Mouse (Mus musculus): ENCODE measurements around the gene U90926. TPM values are rescaled to one million over a fixed set of nuclear protein-coding genes. Genes with fewer than 3 reads are reported as not detected.
"Not testable (repeated sequence)": the region's sequence is repeated elsewhere in the genome, so short reads cannot be mapped to it uniquely, and the experiment has no call there.

The U90926 gene
- total and polyA plus RNA-seq, 3 experiments, result not detected

- intact Hi-C loops (cut with DNase I), result loop anchor here (10.0 kb wide), 1 partner anchor 108 kb away; no protein-coding TSS in a partner anchor
- no peak overlapping the region for H3K9ac ChIP-seq (ENCODE audit: low read depth, low read length)
- no peak overlapping the region for H3K4me3 ChIP-seq
- no peak overlapping the region for H3K27ac ChIP-seq
- H3K79me2 ChIP-seq (replicated peaks; ENCODE audit: control insufficient read depth, insufficient read depth, low read length), result no peaks in the 10 kb centered on the region
- no peak for TF ChIP-seq EP300 (IDR thresholded peaks at IDR 0.05; ENCODE audit: insufficient read depth, low read depth, low read length)
- no peak for TF ChIP-seq CTCF (IDR thresholded peaks at IDR 0.05)
- H3K4me1 ChIP-seq (ENCODE audit: control insufficient read depth, insufficient read depth, low read length), result no peaks in the 10 kb centered on the region
- no peaks in the 10 kb centered on the region for H3K27me3 ChIP-seq (ENCODE audit: control insufficient read depth, insufficient read depth, low read length)
- WGBS, result 88% methylated on average over 15 of the region's 15 CpGs
- no peaks in the 10 kb centered on the region; the same call in 1 of the 2 replicates for H3K36me3 ChIP-seq (ENCODE audit: control insufficient read depth, insufficient read depth, low read length)
- no peak for DNase-seq
These were observed 18.1 kb downstream of the U90926 start for GRCm38 (mm10) chr5:92196895-92197811.

GRCm38 (mm10) chr5:92195716-92196115 lies 19.5 kb downstream of the U90926 start:
- not testable (repeated sequence) for H3K36me3 ChIP-seq (ENCODE audit: control insufficient read depth, insufficient read depth, low read length); H3K9ac ChIP-seq (ENCODE audit: low read depth, low read length); H3K27ac ChIP-seq; H3K79me2 ChIP-seq (replicated peaks; ENCODE audit: control insufficient read depth, insufficient read depth, low read length); H3K4me1 ChIP-seq (ENCODE audit: control insufficient read depth, insufficient read depth, low read length); H3K4me3 ChIP-seq; H3K27me3 ChIP-seq (ENCODE audit: control insufficient read depth, insufficient read depth, low read length)
- peak; percentile 75 for TF ChIP-seq CTCF (IDR thresholded peaks at IDR 0.05)
- peak; percentile 11 to 33 for DNase-seq
- 52% methylated on average over 2 of the region's 2 CpGs for WGBS
- intact Hi-C loops (cut with DNase I), result loop anchor here (10.0 kb wide), 1 partner anchor 109 kb away; no protein-coding TSS in a partner anchor

- Histone ChIP-seq H3K27ac (no peak overlapping the region), H3K79me2 (replicated peaks; ENCODE audit: control insufficient read depth, insufficient read depth, low read length) (no peaks in the 10 kb centered on the region), H3K27me3 (ENCODE audit: control insufficient read depth, insufficient read depth, low read length) (no peaks in the 10 kb centered on the region), H3K9ac (ENCODE audit: low read depth, low read length) (no peak overlapping the region), H3K4me3 (no peak overlapping the region), H3K36me3 (ENCODE audit: control insufficient read depth, insufficient read depth, low read length) (peaks cover 4% of the 10 kb centered on the region), H3K4me1 (ENCODE audit: control insufficient read depth, insufficient read depth, low read length) (no peaks in the 10 kb centered on the region)
- intact Hi-C loops (cut with DNase I), result loop anchor here (2.0 kb wide), 1 partner anchor 54 kb away; no protein-coding TSS in a partner anchor
- WGBS, result 91% methylated on average over 7 of the region's 7 CpGs
- no peak for DNase-seq
- TF ChIP-seq EP300 (IDR thresholded peaks at IDR 0.05; ENCODE audit: insufficient read depth, low read depth, low read length) (no peak), CTCF (IDR thresholded peaks at IDR 0.05) (no peak), POLR2A (IDR thresholded peaks at IDR 0.05; ENCODE audit: insufficient read depth, low read depth, low read length) (no peak)
These were observed 26.2 kb downstream of the U90926 start for GRCm38 (mm10) chr5:92188881-92189483.

- H3K4me3 ChIP-seq, result no peak overlapping the region
- no peaks in the 10 kb centered on the region for H3K4me1 ChIP-seq (ENCODE audit: control insufficient read depth, insufficient read depth, low read length)
- no peak overlapping the region for H3K27ac ChIP-seq
- DNase-seq, result no peak
- H3K36me3 ChIP-seq (ENCODE audit: control insufficient read depth, insufficient read depth, low read length), result peaks cover 3% of the 10 kb centered on the region
- H3K27me3 ChIP-seq (ENCODE audit: control insufficient read depth, insufficient read depth, low read length), result no peaks in the 10 kb centered on the region
- TF ChIP-seq POLR2A (IDR thresholded peaks at IDR 0.05; ENCODE audit: insufficient read depth, low read depth, low read length), result no peak
- TF ChIP-seq EP300 (IDR thresholded peaks at IDR 0.05; ENCODE audit: insufficient read depth, low read depth, low read length), result no peak
- no peak for TF ChIP-seq CTCF (IDR thresholded peaks at IDR 0.05)
- intact Hi-C loops (cut with DNase I), result no loop called here
- no peak overlapping the region for H3K9ac ChIP-seq (ENCODE audit: low read depth, low read length)
- 87% methylated on average over 8 of the region's 8 CpGs for WGBS
- no peaks in the 10 kb centered on the region for H3K79me2 ChIP-seq (replicated peaks; ENCODE audit: control insufficient read depth, insufficient read depth, low read length)
These were observed 32.0 kb downstream of the U90926 start for GRCm38 (mm10) chr5:92183071-92183830.

- TF ChIP-seq POLR2A (IDR thresholded peaks at IDR 0.05; ENCODE audit: insufficient read depth, low read depth, low read length) (no peak), EP300 (IDR thresholded peaks at IDR 0.05; ENCODE audit: insufficient read depth, low read depth, low read length) (no peak), CTCF (IDR thresholded peaks at IDR 0.05) (no peak)
- WGBS, result 93% methylated on average over 6 of the region's 6 CpGs
- H3K9ac ChIP-seq (ENCODE audit: low read depth, low read length), result no peak overlapping the region
- no peak overlapping the region for H3K4me3 ChIP-seq
- DNase-seq, result no peak
- intact Hi-C loops (cut with DNase I), result no loop called here
- H3K4me1 ChIP-seq (ENCODE audit: control insufficient read depth, insufficient read depth, low read length), result no peaks in the 10 kb centered on the region
- H3K27ac ChIP-seq, result no peak overlapping the region
- no peaks in the 10 kb centered on the region for H3K79me2 ChIP-seq (replicated peaks; ENCODE audit: control insufficient read depth, insufficient read depth, low read length)
- H3K27me3 ChIP-seq (ENCODE audit: control insufficient read depth, insufficient read depth, low read length), result no peaks in the 10 kb centered on the region
- no peaks in the 10 kb centered on the region for H3K36me3 ChIP-seq (ENCODE audit: control insufficient read depth, insufficient read depth, low read length)
These were observed 49.2 kb downstream of the U90926 start for GRCm38 (mm10) chr5:92165976-92166375.

Other genes starting within 250 kb of the U90926 start
- not detected for gene Odaph, start 227.9 kb downstream of the U90926 start, total RNA-seq (2021)
- gene Odaph, start 227.9 kb downstream of the U90926 start, polyA plus RNA-seq (2012; rRNA removed), result not detected in 2 replicates
- 1 to 10 TPM; 3.5 to 4.0 TPM for gene Cdkl2, start 171.5 kb downstream of the U90926 start, total RNA-seq (2021)
- gene Cdkl2, start 171.5 kb downstream of the U90926 start, polyA plus RNA-seq (2012; rRNA removed), result 1.1 and 1.8 TPM in 2 replicates
- gene G3bp2, start 131.7 kb downstream of the U90926 start, total RNA-seq (2021), result 10 to 100 TPM; 57.0 to 61.2 TPM
- gene G3bp2, start 131.7 kb downstream of the U90926 start, polyA plus RNA-seq (2012; rRNA removed), result 14.6 and 27.5 TPM in 2 replicates
- gene Uso1, start 77.5 kb downstream of the U90926 start, total RNA-seq (2021), result 10 to 100 TPM; 39.0 to 45.4 TPM
- 12.3 and 23.8 TPM in 2 replicates for gene Uso1, start 77.5 kb downstream of the U90926 start, polyA plus RNA-seq (2012; rRNA removed)
- gene Ppef2, start 40.9 kb upstream of the U90926 start, total RNA-seq (2021), result not detected
- 0.44 and 0.74 TPM in 2 replicates for gene Ppef2, start 40.9 kb upstream of the U90926 start, polyA plus RNA-seq (2012; rRNA removed)
- gene Naaa, start 62.8 kb upstream of the U90926 start, total RNA-seq (2021), result 10 to 100 TPM; 14.2 to 16.1 TPM
- 16.8 and 20.4 TPM in 2 replicates for gene Naaa, start 62.8 kb upstream of the U90926 start, polyA plus RNA-seq (2012; rRNA removed)
- gene Sdad1, start 95.1 kb upstream of the U90926 start, total RNA-seq (2021), result 10 to 100 TPM; 10.9 TPM
- gene Sdad1, start 95.1 kb upstream of the U90926 start, polyA plus RNA-seq (2012; rRNA removed), result 6.1 and 7.0 TPM in 2 replicates
- 1 to 10 TPM; 2.8 to 3.0 TPM for gene Cxcl9, start 112.7 kb upstream of the U90926 start, total RNA-seq (2021)
- gene Cxcl9, start 112.7 kb upstream of the U90926 start, polyA plus RNA-seq (2012; rRNA removed), result 12.2 and 21.0 TPM in 2 replicates
- 100 to 1,000 TPM; 622 to 797 TPM for gene Art3, start 116.4 kb upstream of the U90926 start, total RNA-seq (2021)
- gene Art3, start 116.4 kb upstream of the U90926 start, polyA plus RNA-seq (2012; rRNA removed), result 268 and 420 TPM in 2 replicates
- gene Cxcl10, start 133.5 kb upstream of the U90926 start, total RNA-seq (2021), result under 1 TPM in 1 of 2 experiments, not detected in 1; 0.34 TPM
- gene Cxcl10, start 133.5 kb upstream of the U90926 start, polyA plus RNA-seq (2012; rRNA removed), result 1.0 and 3.6 TPM in 2 replicates
- gene Nup54, start 219.8 kb upstream of the U90926 start, total RNA-seq (2021), result 10 to 100 TPM; 14.5 to 20.9 TPM
- gene Nup54, start 219.8 kb upstream of the U90926 start, polyA plus RNA-seq (2012; rRNA removed), result 11.1 and 19.9 TPM in 2 replicates

Measured in heart, adult 2 months (tissue).